27 mouse cellular contexts compared by ENCODE assay signal in genomic region chr1:128076791-128077479, GRCm38 (mm10). TPM values are rescaled to one million over a fixed set of nuclear protein-coding genes. Genes with fewer than 3 reads are reported as not detected.
DNase-seq lines count a peak whose midpoint lies in the region; ATAC-seq and TF ChIP-seq lines count a peak whose summit lies in the region.
"Had no signal": no experiment of that assay in that cellular context is flagged by ENCODE, and none has a peak within 500 bp of the region (broad histone marks: within the 10 kb centered on the region; RNA-seq: fewer than 3 reads in every experiment).

No protein-coding gene starts in this region.

- peak overlapping the region; percentile 50 for H3K27ac ChIP-seq in spleen, adult 2 months (ENCODE audit: insufficient read depth, low read length)
- H3K27ac ChIP-seq in forebrain, embryonic 10.5 days = no peak overlapping the region
- H3K27ac ChIP-seq: hindbrain, embryonic 14.5 days; intestine, embryonic 15.5 days; limb, embryonic 13.5 days; liver, embryonic 12.5 days; neural tube, embryonic 15.5 days had no signal

- H3K27me3 ChIP-seq in spleen, adult 2 months (ENCODE audit: control insufficient read depth, insufficient read depth, low read length) = no peaks in the 10 kb centered on the region
- no peaks in the 10 kb centered on the region for H3K27me3 ChIP-seq in forebrain, embryonic 10.5 days (ENCODE audit: poor library complexity, severe bottlenecking)
- H3K27me3 ChIP-seq: intestine, embryonic 15.5 days; limb, embryonic 13.5 days; liver, embryonic 12.5 days; neural tube, embryonic 15.5 days; Patski had no signal

- no peaks in the 10 kb centered on the region; the same call in 1 of the 2 replicates for H3K4me1 ChIP-seq in spleen, adult 2 months (ENCODE audit: control insufficient read depth, insufficient read depth, insufficient read length)
- no peaks in the 10 kb centered on the region for H3K4me1 ChIP-seq in forebrain, embryonic 10.5 days
- H3K4me1 ChIP-seq: intestine, embryonic 15.5 days; limb, embryonic 13.5 days; neural tube, embryonic 15.5 days had no signal

- ATAC-seq in activated CD4-positive, CD25-positive, alpha-beta regulatory T cell, adult 4 months = peak; percentile 94
- ATAC-seq in neutrophil, adult 5-6 weeks (ENCODE audit: extremely low read depth, insufficient number of reproducible peaks, low FRiP score, poor library complexity, severe bottlenecking) = peak; percentile 86
- ATAC-seq: forebrain, embryonic 14.5 days; intestine, embryonic 15.5 days; liver, embryonic 12.5 days; Patski had no signal

- no peak for TF ChIP-seq CTCF in spleen, adult 2 months (IDR thresholded peaks at IDR 0.05; ENCODE audit: extremely low read depth, insufficient read depth, insufficient read length, insufficient replicate concordance)

- 60% methylated on average over 8 of the region's 8 CpGs for WGBS in spleen, adult 2 months
- 91% methylated on average over 8 of the region's 8 CpGs for WGBS in forebrain, embryonic 10.5 days

- no peaks in the 10 kb centered on the region for H3K36me3 ChIP-seq in spleen, adult 2 months (ENCODE audit: control insufficient read depth, insufficient read depth, low read length)
- peaks cover 46% of the 10 kb centered on the region for H3K36me3 ChIP-seq in forebrain, embryonic 10.5 days (replicated peaks)
- H3K36me3 ChIP-seq: intestine, embryonic 15.5 days; neural tube, embryonic 15.5 days had no signal

- no peaks in the 10 kb centered on the region for H3K9me3 ChIP-seq in forebrain, embryonic 10.5 days
- H3K9me3 ChIP-seq: G1E; intestine, embryonic 15.5 days; limb, embryonic 13.5 days; liver, embryonic 12.5 days; neural tube, embryonic 15.5 days had no signal

- no peak for TF ChIP-seq POLR2A in spleen, adult 2 months (IDR thresholded peaks at IDR 0.05; ENCODE audit: low read depth, low read length)

- peak in 1 of 2 experiments; percentile 40 for DNase-seq in spleen, adult 2 months (ENCODE audit: low read depth in 1 of 2, low spot score in 2 of 2)
- DNase-seq in spleen, postnatal 14 days (ENCODE audit: low spot score in 2 of 2) = no peak
- DNase-seq in CD4-positive helper T cell, adult 2 months (ENCODE audit: low read depth, low spot score) = peak; percentile 19
- DNase-seq in forebrain, embryonic 10.5 days (ENCODE audit: extremely low spot score, low spot score) = no peak
- DNase-seq in spleen, adult 12 weeks (ENCODE audit: low spot score) = no peak
- DNase-seq in gastrocnemius, postnatal 10 days = no peak
- DNase-seq: adrenal gland, adult 2 months; cerebellum, adult 8-10 months; cerebellum, postnatal 36 days; gastrocnemius, postnatal 25 days; kidney, adult 8-10 months; kidney, postnatal 10 days; layer of hippocampus, postnatal 36 days; lung, adult 18-20 months; lung, postnatal 14 days; retina, postnatal 1 day; thymus, adult 18-20 months had no signal

- no peak overlapping the region for H3K4me3 ChIP-seq in spleen, adult 2 months (ENCODE audit: extremely low read depth, insufficient read depth, insufficient read length)
- H3K4me3 ChIP-seq in forebrain, embryonic 10.5 days = no peak overlapping the region
- H3K4me3 ChIP-seq: intestine, embryonic 15.5 days; limb, embryonic 13.5 days; liver, embryonic 12.5 days; neural tube, embryonic 15.5 days had no signal

RNA-seq across cellular contexts. Expression of gene Zranb3, which starts 25.9 kb away (rescaled TPM):
- polyA plus RNA-seq in spleen, adult 2 months (2012; rRNA removed) = 0.97 and 1.1 TPM in 2 replicates
- 1 to 10 TPM; 1.5 to 1.8 TPM for polyA plus RNA-seq in activated CD4-positive, CD25-positive, alpha-beta regulatory T cell, adult 4 months (2017; shearing (Covaris generic))
- total RNA-seq in neutrophil, adult 5-6 weeks (2017) = 4.1 and 9.4 TPM in 2 replicates
- polyA plus RNA-seq in forebrain, embryonic 10.5 days (2016; fragmentation: Nextera tagmentation; extraction: Ambion mirVana) = 17.5 and 19.2 TPM in 2 replicates
- total RNA-seq in gastrocnemius, postnatal 10 days (2021) = 1 to 10 TPM; 3.8 to 5.3 TPM

RNA-seq across cellular contexts. Expression of gene R3hdm1, which starts 26.2 kb away (rescaled TPM):
- 43.1 and 45.4 TPM in 2 replicates for polyA plus RNA-seq in spleen, adult 2 months (2012; rRNA removed)
- polyA plus RNA-seq in activated CD4-positive, CD25-positive, alpha-beta regulatory T cell, adult 4 months (2017; shearing (Covaris generic)) = 100 to 1,000 TPM in 1 of 2 experiments, 10 to 100 TPM in 1; 96.7 to 105 TPM
- total RNA-seq in neutrophil, adult 5-6 weeks (2017) = 75.4 and 83.1 TPM in 2 replicates
- polyA plus RNA-seq in forebrain, embryonic 10.5 days (2016; fragmentation: Nextera tagmentation; extraction: Ambion mirVana) = 79.8 and 82.2 TPM in 2 replicates
- total RNA-seq in gastrocnemius, postnatal 10 days (2021) = 10 to 100 TPM; 49.9 to 62.6 TPM
